Mouse (Mus musculus) gastrocnemius, postnatal 14 days (tissue): ENCODE measurements at regions not wholly inside any gene's neighbourhood (a gene's known extent, or its start where the extent isn't known, plus 50 kb on each side); places are given as distances from the start of the nearest gene placed in this dataset.

ENCODE experiments used
- DNase-seq: peaks from one replicate; pipeline ENCODE4 v3.0.0; 2021; ENCODE audit warnings: mixed read lengths
- intact Hi-C: fragments of 180-260 bp; cut with DNase I; formaldehyde crosslinking; loops from one replicate; pipeline ENCODE4 v1.15.1; 2025; ENCODE audit warnings: low total_unique reads

DNA sequence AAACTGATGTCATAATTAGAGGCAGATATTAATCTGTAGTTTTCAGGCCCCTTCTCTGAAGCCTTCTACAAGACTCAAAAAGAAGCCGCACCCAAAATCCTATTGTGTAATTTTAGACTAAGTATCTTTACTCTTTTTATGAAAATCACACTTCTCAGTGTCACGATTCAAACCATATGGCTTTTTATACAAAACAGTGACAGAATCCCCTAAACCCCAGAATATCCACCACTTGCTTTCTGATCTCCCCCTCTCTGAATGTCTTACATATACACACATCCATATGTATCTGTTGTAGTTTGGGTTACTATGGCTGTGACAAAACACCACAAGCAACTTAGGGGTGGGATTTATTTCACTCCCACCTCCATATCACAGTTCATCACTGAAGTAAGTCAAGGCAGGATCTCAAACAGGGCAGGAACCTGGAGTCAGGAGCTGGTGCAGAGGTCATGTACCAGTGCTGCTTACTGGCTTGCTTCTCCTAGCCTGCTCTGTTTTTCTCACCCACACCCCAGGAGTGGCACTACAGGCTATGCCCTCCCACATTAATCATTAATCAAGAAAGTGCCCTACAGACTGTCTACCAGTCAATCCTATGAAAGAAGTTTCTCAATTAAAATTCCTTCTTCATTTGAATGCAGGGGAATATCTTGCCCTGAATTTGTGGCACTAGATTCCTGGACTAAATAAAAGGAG, 59.3 kb upstream of the B3gat1 start:
- intact Hi-C loops = no loop called here
- DNase-seq = no peak

DNA sequence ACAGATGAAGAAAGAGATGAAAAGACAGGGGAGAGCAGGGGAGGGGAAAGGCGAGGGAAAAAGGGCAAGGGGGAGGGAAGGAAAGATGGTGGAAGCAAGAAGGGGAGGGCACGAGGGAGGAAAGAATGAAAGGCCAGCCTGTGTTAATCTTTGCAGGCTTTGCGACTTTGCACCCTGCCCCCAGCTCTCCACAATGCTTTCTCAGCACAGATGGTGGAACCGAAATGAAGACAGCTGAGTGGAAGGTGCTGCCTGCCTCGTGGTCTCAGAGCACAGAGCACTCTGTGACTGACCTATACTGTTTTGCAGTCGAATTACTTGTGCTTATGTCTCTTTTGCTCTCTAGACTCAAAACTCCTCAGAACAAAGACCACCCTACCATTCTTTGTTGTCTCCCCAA, 55.2 kb upstream of the B3gat1 start:
- intact Hi-C loops = no loop called here
- no peak for DNase-seq

DNA sequence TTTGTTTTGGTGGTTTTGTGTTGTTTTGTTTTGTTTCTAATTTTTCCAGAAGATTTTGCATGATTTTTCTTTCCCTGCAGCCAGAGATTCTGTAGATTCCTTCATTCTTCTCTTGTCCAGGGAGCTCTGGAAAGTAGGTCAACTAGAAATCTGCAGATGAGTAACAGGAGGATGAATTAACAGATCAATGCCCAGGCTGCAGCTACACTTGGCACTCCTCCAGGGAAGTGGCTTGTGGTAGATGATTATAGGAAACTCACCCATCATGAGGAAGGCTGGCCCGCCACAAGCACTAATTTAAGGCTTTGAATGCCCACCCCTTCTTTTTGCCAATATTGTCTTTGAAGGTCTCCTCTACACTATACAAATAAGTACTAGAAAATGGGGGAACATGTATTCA, 52.0 kb upstream of the B3gat1 start:
- no peak for DNase-seq
- intact Hi-C loops = no loop called here
